In the genomic region with DNA sequence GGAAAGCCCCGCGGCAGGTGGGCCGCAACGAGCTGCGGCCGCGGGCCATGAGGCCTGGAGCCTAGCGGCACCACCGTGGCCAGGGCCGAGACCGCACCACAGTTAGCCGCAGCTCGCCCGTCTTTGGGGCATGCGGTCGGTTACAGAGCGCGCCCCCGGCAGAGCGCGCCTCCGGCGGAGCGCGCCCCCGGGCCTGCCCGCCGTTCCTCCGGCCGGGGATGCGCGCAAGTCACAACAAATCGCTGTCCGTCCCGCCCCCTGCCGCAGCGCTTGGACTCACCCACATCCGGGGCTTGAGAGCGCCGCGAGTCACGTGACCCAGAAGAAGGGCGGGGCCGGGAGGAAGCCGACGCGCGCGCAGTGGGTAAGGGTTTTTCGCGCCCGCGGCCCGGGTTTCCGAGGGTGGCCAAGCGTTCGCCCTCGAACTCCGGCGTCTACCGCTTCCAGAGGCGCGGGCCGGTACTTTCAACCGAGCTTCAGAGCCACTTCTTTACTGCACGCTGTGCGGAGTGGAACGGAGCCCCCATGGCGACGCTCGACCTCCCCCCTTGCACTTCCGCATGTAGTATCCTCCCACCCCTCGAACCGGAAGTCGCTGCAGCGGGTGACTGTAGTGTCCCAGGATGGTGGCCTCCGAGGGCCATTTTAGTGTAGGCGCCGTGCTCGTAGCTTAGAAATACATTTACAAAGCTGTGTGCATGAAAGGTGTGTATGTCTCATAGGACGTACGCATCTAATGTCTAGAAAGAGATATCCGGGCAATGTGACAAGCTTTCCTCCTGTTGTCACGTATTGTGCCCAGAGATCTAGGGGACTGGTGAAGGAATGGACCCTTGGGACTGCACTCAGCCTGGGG, we compare ENCODE assay signal across 8 mouse cellular contexts. TPM values are rescaled to one million over a fixed set of nuclear protein-coding genes. Genes with fewer than 3 reads are reported as not detected.
DNase-seq lines count a peak whose midpoint lies in the region; ATAC-seq lines count a peak whose summit lies in the region.

A gene (plus strand): TSS at position 314 of the 856 bp plus-strand sequence.
A gene (minus strand): TSS at position 552 of the 856 bp plus-strand sequence.

- H3K4me1 ChIP-seq in hindbrain, embryonic 15.5 days (replicated peaks), result peaks cover 23% of the 10 kb centered on the region

- H3K9me3 ChIP-seq in hindbrain, embryonic 15.5 days, result no peaks in the 10 kb centered on the region

- under 1% methylated on average over 75 of the region's 84 CpGs for WGBS in hindbrain, embryonic 15.5 days

- H3K36me3 ChIP-seq in hindbrain, embryonic 15.5 days, result no peaks in the 10 kb centered on the region

- peak; percentile 96 for ATAC-seq in hindbrain, embryonic 15.5 days (ENCODE audit: low FRiP score, low read depth)

- H3K4me3 ChIP-seq in hindbrain, embryonic 15.5 days, result peak within 1 kb of the TSS; percentile 82

- no peaks in the 10 kb centered on the region for H3K27me3 ChIP-seq in hindbrain, embryonic 15.5 days

- peak within 1 kb of the TSS; percentile 76 for H3K4me2 ChIP-seq in hindbrain, embryonic 15.5 days

- peak within 1 kb of the TSS; percentile 95 for H3K27ac ChIP-seq in hindbrain, embryonic 15.5 days (replicated peaks)

- H3K9ac ChIP-seq in hindbrain, embryonic 15.5 days, result peak within 1 kb of the TSS; percentile 92

- peak; percentile 97 for DNase-seq in R1 (ENCODE audit: low read depth, low spot score)
- DNase-seq in cerebellum, postnatal 25 days, result peak; percentile 99 to 100
- DNase-seq in frontal cortex, postnatal 25 days (ENCODE audit: low spot score in 2 of 2), result peak; percentile 98
- DNase-seq in left cerebral cortex, adult 11 months (ENCODE audit: low spot score), result peak; percentile 95
- peak; percentile 99 for DNase-seq in lung, postnatal 4 days
- peak; percentile 97 for DNase-seq in retina, postnatal 7 days (ENCODE audit: low read depth, low spot score)
- DNase-seq in urinary bladder, adult 2 months (ENCODE audit: low spot score), result peak; percentile 98

RNA-seq across cellular contexts. Expression of the first gene that starts in this region (rescaled TPM):
- polyA plus RNA-seq in hindbrain, embryonic 15.5 days (2015; fragmentation: Nextera tagmentation; extraction: Ambion mirVana), result 152 and 174 TPM in 2 replicates
- 206 and 215 TPM in 2 replicates for polyA plus RNA-seq in urinary bladder, adult 2 months (2012; rRNA removed)

RNA-seq across cellular contexts. Expression of the second gene that starts in this region (rescaled TPM):
- polyA plus RNA-seq in hindbrain, embryonic 15.5 days (2015; fragmentation: Nextera tagmentation; extraction: Ambion mirVana), result 38.4 and 40.6 TPM in 2 replicates
- polyA plus RNA-seq in urinary bladder, adult 2 months (2012; rRNA removed), result 29.3 and 33.9 TPM in 2 replicates

Comparison
In these comparisons a context has a peak if more than half of its experiments do, and no peak if none do; other contexts are left out.
1. Peak in every context shown above with its lines: DNase-seq, ATAC-seq, H3K4me3 ChIP-seq and H3K27ac ChIP-seq.